Mouse (Mus musculus): ENCODE measurements at regions not wholly inside any gene's neighbourhood (a gene's known extent, or its start where the extent isn't known, plus 50 kb on each side); places are given as distances from the start of the nearest gene placed in this dataset.
A peak's percentile ranks its signal among the peaks of the same experiment; 100 is the strongest.

DNA sequence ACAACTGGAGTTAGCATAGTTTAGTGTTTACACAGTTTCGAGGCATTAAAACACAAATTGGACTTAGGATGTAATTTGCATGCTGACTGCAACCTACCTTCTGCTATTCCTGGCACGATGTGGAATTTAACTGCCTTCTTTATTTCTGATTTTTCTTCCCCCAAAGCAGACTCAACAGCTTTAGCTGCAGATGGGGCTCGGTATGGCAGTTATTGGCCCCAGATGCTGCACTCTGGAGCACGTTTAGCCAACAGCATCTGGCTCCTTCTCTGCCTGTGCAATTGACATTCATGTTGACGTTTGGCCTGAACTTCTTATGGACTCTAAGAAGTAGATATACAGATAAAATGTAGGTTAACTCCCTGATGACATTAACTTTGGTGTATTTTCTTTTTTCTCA, 625.8 kb upstream of the Gm597 start:
- no peak overlapping the region for H3K4me3 ChIP-seq
- no peak overlapping the region for H3K27ac ChIP-seq
- no peak for TF ChIP-seq CTCF (conservative IDR thresholded peaks at IDR 0.05)
- peak; percentile 19 to 41 for DNase-seq (ENCODE audit: low spot score in 2 of 2)

DNA sequence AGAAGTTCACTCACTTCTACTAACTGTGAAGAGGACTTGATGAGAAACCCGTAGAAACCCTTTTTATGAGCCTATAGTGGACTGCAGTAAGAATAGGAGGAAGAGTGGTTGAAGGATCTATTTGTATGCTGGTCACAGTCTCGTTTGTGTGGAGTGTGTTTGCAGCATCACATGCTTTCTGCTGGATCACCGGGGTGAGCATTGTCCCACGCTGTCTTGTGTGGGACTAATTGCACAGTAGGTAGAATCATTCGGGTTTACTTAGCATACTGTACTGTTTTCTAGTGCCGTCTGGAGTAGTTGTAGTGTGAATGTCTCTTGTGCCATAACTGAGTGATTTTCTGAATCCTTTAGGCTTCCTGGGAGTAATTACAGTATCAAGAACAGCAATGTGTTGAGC, 624.1 kb upstream of the Gm597 start:
- H3K27ac ChIP-seq = no peak overlapping the region
- no peak for TF ChIP-seq CTCF (conservative IDR thresholded peaks at IDR 0.05)
- DNase-seq (ENCODE audit: low spot score in 2 of 2) = no peak
- no peak overlapping the region for H3K4me3 ChIP-seq

DNA sequence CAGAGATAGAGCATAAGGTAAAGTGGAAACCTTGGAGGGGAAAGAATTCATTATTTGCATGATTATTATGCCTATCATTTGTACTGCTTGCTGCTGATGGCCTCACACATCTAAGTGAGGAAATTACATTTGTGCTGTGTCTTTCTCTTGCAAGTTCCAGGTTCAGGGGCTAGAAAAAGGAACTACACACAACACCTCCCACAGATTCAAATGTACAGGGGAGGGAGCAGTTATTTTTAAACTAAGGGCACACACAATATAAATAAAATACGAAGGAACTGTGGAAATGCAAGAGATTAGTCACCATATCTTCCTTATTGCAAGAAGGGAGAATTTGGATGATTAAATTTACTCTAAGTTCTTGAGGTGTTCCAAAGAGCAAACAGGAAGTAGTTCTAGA, 583.7 kb upstream of the Gm597 start:
- TF ChIP-seq CTCF (conservative IDR thresholded peaks at IDR 0.05) = no peak
- no peak for DNase-seq (ENCODE audit: low spot score in 2 of 2)
- H3K27ac ChIP-seq = no peak overlapping the region
- no peak overlapping the region for H3K4me3 ChIP-seq

DNA sequence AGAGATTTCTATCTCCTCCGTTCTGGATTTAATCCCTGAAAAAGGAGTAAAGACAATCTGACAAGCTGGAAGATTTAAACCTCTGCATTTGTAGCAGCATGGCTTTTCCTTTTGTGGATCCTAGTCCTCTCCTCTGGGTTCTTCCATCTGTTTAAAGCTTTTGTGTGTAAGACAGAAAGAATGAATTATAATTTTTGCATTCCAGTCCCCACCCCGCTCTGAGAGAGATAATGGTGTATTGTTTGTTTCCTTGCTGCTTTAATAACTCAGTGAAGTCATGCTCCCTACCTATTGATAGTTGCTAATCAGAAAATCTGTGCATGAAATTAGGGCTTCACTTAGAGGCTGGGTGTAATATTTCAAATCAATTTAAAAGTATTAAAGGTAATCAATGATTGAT, 561.5 kb upstream of the Gm597 start:
- no peak overlapping the region for H3K27ac ChIP-seq

DNA sequence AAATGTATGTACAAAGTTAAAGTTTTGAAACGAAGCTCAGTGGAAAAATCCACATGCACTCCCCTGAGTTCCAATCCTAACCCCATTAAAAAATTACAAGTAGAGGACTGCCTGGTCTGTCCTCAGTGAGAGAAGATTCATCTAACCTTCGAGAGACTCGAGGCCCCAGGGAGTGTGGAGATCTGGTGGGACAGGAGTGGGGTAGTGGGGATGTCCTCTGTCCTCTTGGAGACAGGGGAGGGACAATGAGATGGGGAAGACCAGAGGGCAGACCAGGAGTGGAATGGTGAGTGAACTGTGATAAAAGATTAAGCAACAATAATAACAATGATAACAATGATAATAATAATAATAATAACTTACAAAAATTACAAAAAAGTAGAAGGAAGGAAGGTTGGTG, 560.9 kb upstream of the Gm597 start:
- DNase-seq (ENCODE audit: low spot score in 2 of 2) = no peak

More for the DNA sequence above, 561.5 kb upstream of the Gm597 start:
- TF ChIP-seq CTCF (conservative IDR thresholded peaks at IDR 0.05) = no peak
- DNase-seq (ENCODE audit: low spot score in 2 of 2) = no peak
- no peak overlapping the region for H3K4me3 ChIP-seq

DNA sequence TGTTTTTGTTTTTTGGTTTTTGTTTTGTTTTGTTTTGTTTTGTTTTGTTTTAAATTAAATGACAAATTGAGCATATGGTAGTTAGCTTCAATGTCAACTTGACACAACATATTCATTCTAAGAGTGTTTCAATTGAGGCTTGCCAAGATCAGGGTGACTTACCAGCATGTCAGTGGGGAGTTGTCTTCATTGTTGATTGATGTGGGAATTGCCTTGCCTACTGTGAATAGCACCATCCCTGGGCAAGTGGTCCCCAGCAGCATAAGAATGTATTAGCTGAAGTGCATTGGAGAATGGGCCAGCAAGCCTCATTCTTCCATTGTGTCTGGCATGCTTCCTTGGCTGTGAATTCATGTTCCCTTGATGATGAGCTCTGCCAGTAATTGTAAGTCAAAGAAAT, 548.9 kb upstream of the Gm597 start:
- TF ChIP-seq CTCF (conservative IDR thresholded peaks at IDR 0.05) = no peak
- DNase-seq (ENCODE audit: low spot score in 2 of 2) = no peak
- no peak overlapping the region for H3K4me3 ChIP-seq
- H3K27ac ChIP-seq = no peak overlapping the region

More for the DNA sequence above, 560.9 kb upstream of the Gm597 start:
- no peak for TF ChIP-seq CTCF (conservative IDR thresholded peaks at IDR 0.05)
- H3K4me3 ChIP-seq = no peak overlapping the region
- H3K27ac ChIP-seq = no peak overlapping the region

Small RNA genes lying in the stretch of these regions (microRNA-seq; reads per million reads assigned to microRNA genes)
- 0 reads per million in 2 experiments for gene Gm23785
